Mouse (Mus musculus): ENCODE results near the gene Mfsd2a. TPM values are rescaled to one million over a fixed set of nuclear protein-coding genes. Genes with fewer than 3 reads are reported as not detected.
"Not testable (repeated sequence)": the region's sequence is repeated elsewhere in the genome, so short reads cannot be mapped to it uniquely, and the experiment has no call there.

Gene Mfsd2a
- total and polyA plus RNA-seq, 2 experiments = 32.8 to 44.0 TPM

GRCm38 (mm10) chr4:122991177-122991576, 30.2 kb upstream of the Mfsd2a start:
- no peak for DNase-seq (ENCODE audit: extremely low read depth, low read depth, low spot score)
- Histone ChIP-seq H3K27ac (replicated peaks; ENCODE audit: insufficient read depth, low read depth, low read length) (no peak overlapping the region), H3K9ac (ENCODE audit: low read depth, low read length) (no peak overlapping the region), H3K27me3 (ENCODE audit: control insufficient read depth, insufficient read depth, low read length) (0 out of 2 replicates have a peak, but pooled peaks cover 3% of the 10 kb centered on the region), H3K36me3 (ENCODE audit: control insufficient read depth, insufficient read depth, low read length) (no peaks in the 10 kb centered on the region), H3K79me2 (ENCODE audit: control insufficient read depth, insufficient read depth, low read length) (no peaks in the 10 kb centered on the region), H3K4me1 (ENCODE audit: control insufficient read depth, insufficient read depth, low read length) (no peaks in the 10 kb centered on the region), H3K4me3 (ENCODE audit: insufficient read depth, low read depth, low read length) (no peak overlapping the region)
- WGBS = 71% methylated on average over 1 of the region's 1 CpGs
- TF ChIP-seq CTCF (IDR thresholded peaks at IDR 0.05; ENCODE audit: low read depth, low read length) = no peak
- no peak for TF ChIP-seq POLR2A (IDR thresholded peaks at IDR 0.05; ENCODE audit: extremely low read depth, insufficient read depth, low read length)

DNA sequence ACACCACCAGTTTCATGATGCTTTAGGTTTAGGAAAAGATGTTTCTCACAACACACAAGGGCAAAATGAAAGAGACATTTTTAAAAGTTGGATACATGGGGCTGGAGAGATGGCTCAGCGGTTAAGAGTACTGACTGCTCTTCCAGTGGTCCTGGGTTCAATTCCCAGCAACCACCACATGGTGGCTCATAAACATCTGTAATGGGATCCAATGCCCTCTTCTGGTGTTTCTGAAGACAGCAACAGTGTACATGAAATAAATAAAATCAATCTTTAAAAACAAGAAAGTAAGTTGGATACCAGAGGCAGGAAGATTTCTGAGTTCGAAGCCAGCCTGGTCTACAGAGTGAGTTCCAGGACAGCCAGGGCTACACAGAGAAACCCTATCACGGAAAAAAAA, 27.0 kb upstream of the Mfsd2a start:
- H3K36me3 ChIP-seq (ENCODE audit: control insufficient read depth, insufficient read depth, low read length); DNase-seq (ENCODE audit: extremely low read depth, low read depth, low spot score); H3K9ac ChIP-seq (ENCODE audit: low read depth, low read length); H3K79me2 ChIP-seq (ENCODE audit: control insufficient read depth, insufficient read depth, low read length); H3K27me3 ChIP-seq (ENCODE audit: control insufficient read depth, insufficient read depth, low read length); H3K4me1 ChIP-seq (ENCODE audit: control insufficient read depth, insufficient read depth, low read length); H3K4me3 ChIP-seq (ENCODE audit: insufficient read depth, low read depth, low read length); H3K27ac ChIP-seq (replicated peaks; ENCODE audit: insufficient read depth, low read depth, low read length): not testable (repeated sequence)
- 67% methylated on average over 3 of the region's 3 CpGs for WGBS

- Histone ChIP-seq H3K79me2 (ENCODE audit: control insufficient read depth, insufficient read depth, low read length) (no peaks in the 10 kb centered on the region), H3K27me3 (ENCODE audit: control insufficient read depth, insufficient read depth, low read length) (peaks cover 9% of the 10 kb centered on the region; the same call in 1 of the 2 replicates), H3K9ac (ENCODE audit: low read depth, low read length) (no peak overlapping the region), H3K4me3 (ENCODE audit: insufficient read depth, low read depth, low read length) (no peak overlapping the region), H3K27ac (replicated peaks; ENCODE audit: insufficient read depth, low read depth, low read length) (no peak overlapping the region), H3K4me1 (ENCODE audit: control insufficient read depth, insufficient read depth, low read length) (no peaks in the 10 kb centered on the region), H3K36me3 (ENCODE audit: control insufficient read depth, insufficient read depth, low read length) (no peaks in the 10 kb centered on the region)
- no peak for DNase-seq (ENCODE audit: extremely low read depth, low read depth, low spot score)
- WGBS = 62% methylated on average over 4 of the region's 4 CpGs
- TF ChIP-seq POLR2A (IDR thresholded peaks at IDR 0.05; ENCODE audit: extremely low read depth, insufficient read depth, low read length) (no peak), CTCF (IDR thresholded peaks at IDR 0.05; ENCODE audit: low read depth, low read length) (no peak)
Observed at GRCm38 (mm10) chr4:122987421-122987820, 26.4 kb upstream of the Mfsd2a start.

DNA sequence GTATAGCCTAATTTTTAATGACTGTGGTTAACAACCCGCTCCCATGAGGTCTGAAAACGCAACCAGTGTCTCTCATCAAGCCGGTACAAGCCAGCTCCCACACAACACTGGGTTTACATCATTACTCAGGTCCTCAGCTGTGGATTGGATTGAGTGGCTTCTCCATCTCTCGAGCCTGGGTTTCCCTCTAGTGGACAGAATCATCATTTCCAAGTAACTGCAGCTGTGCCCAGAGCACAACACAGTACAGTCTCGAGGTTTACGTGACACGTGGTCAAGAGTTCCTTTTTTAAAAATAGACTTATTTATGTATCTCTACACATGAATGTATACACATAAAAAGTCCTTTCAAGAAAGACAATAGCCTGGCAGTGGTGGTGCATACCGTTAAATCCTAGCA, 24.1 kb upstream of the Mfsd2a start:
- 21% methylated on average over 8 of the region's 8 CpGs for WGBS
- Histone ChIP-seq H3K9ac (ENCODE audit: low read depth, low read length) (no peak overlapping the region), H3K4me3 (ENCODE audit: insufficient read depth, low read depth, low read length) (no peak overlapping the region), H3K79me2 (ENCODE audit: control insufficient read depth, insufficient read depth, low read length) (no peaks in the 10 kb centered on the region), H3K27ac (replicated peaks; ENCODE audit: insufficient read depth, low read depth, low read length) (no peak overlapping the region), H3K4me1 (ENCODE audit: control insufficient read depth, insufficient read depth, low read length) (peaks cover 6% of the 10 kb centered on the region), H3K27me3 (ENCODE audit: control insufficient read depth, insufficient read depth, low read length) (peaks cover 9% of the 10 kb centered on the region; the same call in 1 of the 2 replicates), H3K36me3 (ENCODE audit: control insufficient read depth, insufficient read depth, low read length) (no peaks in the 10 kb centered on the region)
- DNase-seq (ENCODE audit: extremely low read depth, low read depth, low spot score) = peak; percentile 74
- peak; percentile 72 for TF ChIP-seq CTCF (IDR thresholded peaks at IDR 0.05; ENCODE audit: low read depth, low read length)
- no peak for TF ChIP-seq POLR2A (IDR thresholded peaks at IDR 0.05; ENCODE audit: extremely low read depth, insufficient read depth, low read length)

- H3K4me3 ChIP-seq (ENCODE audit: insufficient read depth, low read depth, low read length) = no peak overlapping the region
- peaks cover 9% of the 10 kb centered on the region; the same call in 1 of the 2 replicates for H3K27me3 ChIP-seq (ENCODE audit: control insufficient read depth, insufficient read depth, low read length)
- H3K4me1 ChIP-seq (ENCODE audit: control insufficient read depth, insufficient read depth, low read length) = peaks cover 11% of the 10 kb centered on the region
- no peak for DNase-seq (ENCODE audit: extremely low read depth, low read depth, low spot score)
- H3K36me3 ChIP-seq (ENCODE audit: control insufficient read depth, insufficient read depth, low read length) = no peaks in the 10 kb centered on the region
- no peak overlapping the region for H3K27ac ChIP-seq (replicated peaks; ENCODE audit: insufficient read depth, low read depth, low read length)
- H3K9ac ChIP-seq (ENCODE audit: low read depth, low read length) = no peak overlapping the region
- H3K79me2 ChIP-seq (ENCODE audit: control insufficient read depth, insufficient read depth, low read length) = no peaks in the 10 kb centered on the region
- TF ChIP-seq CTCF (IDR thresholded peaks at IDR 0.05; ENCODE audit: low read depth, low read length) = no peak
- TF ChIP-seq POLR2A (IDR thresholded peaks at IDR 0.05; ENCODE audit: extremely low read depth, insufficient read depth, low read length) = no peak
- 36% methylated on average over 17 of the region's 17 CpGs for WGBS
Observed at GRCm38 (mm10) chr4:122983486-122984261, 22.7 kb upstream of the Mfsd2a start.

DNA sequence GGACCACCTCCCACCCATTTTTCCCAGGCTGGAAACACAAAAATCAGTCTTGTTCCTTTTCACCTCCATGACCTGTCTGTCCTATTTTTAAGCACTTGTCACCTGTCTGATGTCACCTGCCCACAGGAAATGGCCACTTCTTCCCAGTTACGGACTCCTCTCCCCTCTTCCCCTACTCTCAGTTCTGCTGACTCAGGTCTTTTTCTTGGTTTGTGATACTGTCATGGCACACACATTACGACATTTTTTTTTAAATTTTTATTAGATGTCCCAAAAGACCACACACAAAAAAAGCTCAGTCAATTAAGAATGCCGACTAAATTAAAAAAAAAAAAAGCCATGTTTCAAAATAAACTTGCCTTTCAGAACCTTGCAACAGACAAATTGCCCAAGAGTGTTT, 21.5 kb upstream of the Mfsd2a start:
- 52% methylated on average over 3 of the region's 3 CpGs for WGBS
- peaks cover 19% of the 10 kb centered on the region for H3K4me1 ChIP-seq (ENCODE audit: control insufficient read depth, insufficient read depth, low read length)
- no peak overlapping the region for H3K27ac ChIP-seq (replicated peaks; ENCODE audit: insufficient read depth, low read depth, low read length)

More for the DNA sequence above, 21.5 kb upstream of the Mfsd2a start:
- H3K36me3 ChIP-seq (ENCODE audit: control insufficient read depth, insufficient read depth, low read length) = no peaks in the 10 kb centered on the region
- no peak overlapping the region for H3K9ac ChIP-seq (ENCODE audit: low read depth, low read length)
- no peak for TF ChIP-seq CTCF (IDR thresholded peaks at IDR 0.05; ENCODE audit: low read depth, low read length)
- no peak for TF ChIP-seq POLR2A (IDR thresholded peaks at IDR 0.05; ENCODE audit: extremely low read depth, insufficient read depth, low read length)
- H3K79me2 ChIP-seq (ENCODE audit: control insufficient read depth, insufficient read depth, low read length) = no peaks in the 10 kb centered on the region
- H3K4me3 ChIP-seq (ENCODE audit: insufficient read depth, low read depth, low read length) = no peak overlapping the region
- no peak for DNase-seq (ENCODE audit: extremely low read depth, low read depth, low spot score)
- H3K27me3 ChIP-seq (ENCODE audit: control insufficient read depth, insufficient read depth, low read length) = peaks cover 9% of the 10 kb centered on the region; the same call in 1 of the 2 replicates
